Mouse (Mus musculus): ENCODE measurements around the gene Rcsd1.

The Rcsd1 gene

DNA sequence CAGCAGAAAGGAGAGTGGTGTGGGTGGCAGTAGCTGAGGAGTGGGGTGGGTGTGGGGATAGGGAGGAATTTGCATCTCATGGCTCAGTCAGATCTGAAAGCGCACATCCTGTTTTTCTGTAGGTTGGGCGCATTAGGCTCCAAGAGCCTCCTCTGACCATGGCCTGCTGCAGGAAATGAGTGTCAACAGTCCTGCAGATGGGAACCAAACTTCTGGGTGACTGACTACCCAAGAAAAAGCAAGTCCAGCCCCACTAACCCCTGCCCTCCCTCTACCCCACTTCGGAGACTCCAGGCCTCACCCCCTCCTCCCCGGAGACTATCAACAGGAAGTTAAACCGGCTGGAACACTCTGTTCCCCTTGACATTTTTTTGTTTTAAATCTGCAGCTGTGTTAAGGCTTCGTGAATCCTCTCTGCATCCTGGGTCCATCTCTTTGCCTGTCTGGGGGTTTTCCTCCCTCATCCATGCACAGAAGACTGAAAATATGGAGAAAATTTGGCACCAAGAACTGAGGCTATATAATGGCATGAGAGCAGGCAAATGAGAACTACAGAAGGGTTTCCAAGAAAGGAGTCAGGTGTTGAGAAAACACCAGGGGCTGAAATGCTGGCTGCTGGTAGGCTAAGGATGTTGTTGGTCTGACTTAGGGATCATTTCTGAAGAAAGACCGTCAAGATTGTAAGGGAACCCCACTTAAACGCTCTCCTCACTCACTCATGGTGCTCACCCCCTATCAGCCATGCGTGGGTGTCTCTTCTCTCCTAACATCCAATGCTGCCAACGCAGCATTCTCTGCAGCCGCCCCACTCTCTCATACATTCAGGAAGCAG is 8.4 kb upstream of the Rcsd1 start:
- peak in 1 of 2 experiments; percentile 41 for DNase-seq (ENCODE audit: low spot score in 2 of 2)

GRCm38 (mm10) chr1:165716426-165716825 is 6.9 kb upstream of the Rcsd1 start:
- DNase-seq (ENCODE audit: low spot score in 2 of 2) = no peak

- no peak for DNase-seq (ENCODE audit: low spot score in 2 of 2)
Measured at GRCm38 (mm10) chr1:165713798-165714197, 4.2 kb upstream of the Rcsd1 start.

DNA sequence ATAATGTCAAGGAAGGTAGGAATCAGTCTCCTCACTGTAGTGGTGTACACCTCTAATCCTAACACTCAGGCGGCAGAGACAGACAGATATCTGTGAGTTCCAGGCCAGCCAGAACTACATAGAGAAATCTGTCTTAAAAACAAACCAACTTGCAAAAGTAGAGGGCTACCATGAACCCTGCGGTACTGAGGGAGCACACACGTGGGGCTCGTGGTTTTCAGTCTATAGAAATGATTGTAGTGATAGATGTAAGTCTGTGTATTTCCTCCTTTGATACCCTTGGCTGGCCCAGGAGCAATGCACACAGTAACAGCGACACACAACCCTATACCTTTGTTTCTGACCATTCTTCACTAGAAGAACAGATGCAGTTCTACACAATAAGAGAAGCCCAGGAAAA is 2.4 kb upstream of the Rcsd1 start:
- no peak for DNase-seq (ENCODE audit: low spot score in 2 of 2)

GRCm38 (mm10) chr1:165708686-165709380 is 724 bp downstream of the Rcsd1 start:
- DNase-seq (ENCODE audit: low spot score in 2 of 2) = no peak

DNA sequence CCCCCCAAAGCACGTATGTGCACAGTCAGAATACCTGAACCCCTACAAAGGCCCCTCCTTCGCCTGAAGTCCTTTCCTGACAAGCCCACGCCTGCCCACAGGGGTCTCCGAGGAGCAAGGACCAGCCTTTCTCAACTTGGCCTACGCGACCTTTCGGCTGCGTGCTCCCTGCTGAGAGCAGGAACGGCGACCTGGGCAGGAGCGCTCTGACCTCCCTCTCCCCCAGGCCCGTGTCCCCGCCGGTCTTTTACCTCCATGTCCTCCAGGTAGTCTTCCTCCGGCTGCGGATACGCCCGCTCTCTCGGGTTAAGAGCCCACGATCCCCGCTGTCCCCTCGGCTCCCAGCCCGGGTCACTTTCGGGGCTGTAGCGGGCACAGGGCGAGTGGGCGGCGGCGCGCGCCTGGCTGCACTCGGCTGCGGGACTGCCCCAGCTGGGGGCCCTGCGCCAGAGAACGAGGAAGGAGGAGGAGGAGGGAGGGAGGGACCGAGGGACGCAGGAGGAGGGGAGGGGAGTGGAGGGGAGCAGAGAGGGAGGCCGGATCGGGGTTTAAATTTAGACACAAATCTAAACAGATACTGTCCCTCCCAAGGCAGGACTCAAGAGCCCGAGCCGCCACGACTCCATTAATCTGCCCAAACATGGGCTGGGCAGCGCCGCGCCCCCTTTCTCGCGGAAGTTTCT is 1.8 kb downstream of the Rcsd1 start:
- DNase-seq (ENCODE audit: low spot score in 2 of 2) = peak; percentile 41 to 48

- no peak for DNase-seq (ENCODE audit: low spot score in 2 of 2)
Measured at GRCm38 (mm10) chr1:165707241-165707639, 2.3 kb downstream of the Rcsd1 start.

DNA sequence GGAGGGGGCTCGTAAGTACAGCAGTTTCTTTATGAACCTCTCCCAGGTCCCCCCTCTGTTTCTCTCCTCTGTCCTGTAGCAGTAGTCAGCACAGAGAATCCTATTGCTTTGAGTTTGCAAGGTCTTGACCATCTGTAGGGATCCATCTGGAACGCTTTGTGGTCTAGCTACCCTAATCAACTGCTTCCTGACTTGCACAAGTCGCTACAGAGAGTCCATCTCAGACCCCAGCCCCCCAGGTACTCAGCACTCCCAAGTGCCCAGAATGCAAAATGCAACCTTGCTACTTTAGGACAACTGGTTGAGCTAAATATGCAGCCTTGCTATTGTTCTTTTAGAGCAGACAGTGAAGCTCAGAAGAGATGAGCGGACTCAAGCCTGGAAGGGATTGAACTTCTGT is 3.1 kb downstream of the Rcsd1 start:
- no peak for DNase-seq (ENCODE audit: low spot score in 2 of 2)

GRCm38 (mm10) chr1:165705868-165706348 is 3.6 kb downstream of the Rcsd1 start:
- DNase-seq (ENCODE audit: low spot score in 2 of 2) = no peak

- no peak for DNase-seq (ENCODE audit: low spot score in 2 of 2)
Measured at GRCm38 (mm10) chr1:165705368-165705767, 4.2 kb downstream of the Rcsd1 start.

- DNase-seq (ENCODE audit: low spot score in 2 of 2) = no peak
Measured at GRCm38 (mm10) chr1:165704841-165705240, 4.7 kb downstream of the Rcsd1 start.

- DNase-seq (ENCODE audit: low spot score in 2 of 2) = peak in 1 of 2 experiments; percentile 29
Measured at GRCm38 (mm10) chr1:165702221-165703031, 7.1 kb downstream of the Rcsd1 start.

- DNase-seq (ENCODE audit: low spot score in 2 of 2) = no peak
Measured at GRCm38 (mm10) chr1:165701562-165701961, 8.0 kb downstream of the Rcsd1 start.

DNA sequence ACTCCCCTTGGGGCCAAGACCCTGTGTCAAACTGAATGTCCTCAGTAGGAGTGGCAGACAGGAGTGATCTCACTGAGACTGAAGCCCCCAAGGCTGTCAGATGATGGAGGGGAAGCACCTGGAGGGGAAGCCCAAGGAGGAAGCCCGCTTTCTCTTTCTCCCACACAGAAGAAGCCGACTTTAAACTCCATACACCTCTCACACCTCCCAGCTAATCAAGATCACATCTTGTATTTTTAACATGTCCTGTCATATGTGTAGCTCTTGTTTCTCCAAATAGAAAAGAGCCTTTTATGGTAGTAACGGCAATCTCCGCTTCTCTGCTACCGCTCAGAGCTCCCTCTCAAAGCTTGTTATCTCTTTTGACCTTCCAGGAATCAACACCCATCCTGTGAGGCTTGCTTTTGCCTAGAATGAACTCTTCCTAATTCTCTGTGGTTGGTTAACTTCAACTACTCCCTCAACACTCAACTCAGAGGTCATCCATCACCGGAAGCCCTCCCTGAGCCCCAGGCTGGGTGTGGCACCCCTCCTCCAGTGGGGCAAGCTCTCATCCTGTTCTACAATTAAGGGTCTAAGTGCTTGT is 8.5 kb downstream of the Rcsd1 start:
- DNase-seq (ENCODE audit: low spot score in 2 of 2) = no peak

DNA sequence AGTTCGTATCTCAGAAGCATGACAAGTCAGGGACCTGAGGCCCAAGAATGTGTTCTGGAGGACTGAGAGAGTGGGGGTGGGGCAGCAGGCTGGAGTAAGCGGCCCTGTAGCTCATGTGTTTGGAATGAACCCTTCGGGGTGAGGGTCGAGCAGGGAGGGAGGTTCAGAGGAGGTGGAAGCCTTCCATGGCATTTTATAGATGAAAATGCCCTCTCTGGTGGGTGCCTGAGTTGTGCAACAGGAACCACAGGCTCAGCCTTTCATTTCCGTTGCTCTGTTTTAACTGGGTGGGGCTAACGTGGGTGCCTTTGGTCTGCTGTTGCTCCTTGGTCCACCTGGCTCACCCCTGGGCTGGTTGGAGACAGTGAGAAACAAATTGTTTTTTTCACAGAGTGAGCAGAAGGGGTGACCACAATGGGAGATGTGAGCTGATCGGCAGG is 9.2 kb downstream of the Rcsd1 start:
- no peak for DNase-seq (ENCODE audit: low spot score in 2 of 2)

- DNase-seq (ENCODE audit: low spot score in 2 of 2) = no peak
Measured at GRCm38 (mm10) chr1:165697701-165698100, 11.9 kb downstream of the Rcsd1 start.

DNA sequence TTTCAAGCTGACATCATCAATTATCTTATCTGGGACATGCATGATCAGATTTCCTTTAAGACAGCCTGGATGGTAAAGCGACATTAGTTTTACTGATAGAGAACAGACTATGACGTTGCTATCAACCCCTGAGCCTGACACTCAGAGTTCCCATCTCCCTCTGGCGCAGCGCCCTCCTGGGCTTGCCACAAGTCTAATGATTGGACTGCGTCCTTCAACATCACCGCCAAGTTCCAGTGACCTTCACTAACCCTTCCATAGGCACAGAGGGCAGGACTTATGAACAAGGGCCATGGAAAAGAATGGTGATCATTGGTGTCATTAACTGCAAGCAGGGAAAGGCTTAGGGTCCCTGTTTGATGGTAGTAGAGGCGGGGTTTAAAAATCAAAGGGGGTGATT is 12.7 kb downstream of the Rcsd1 start:
- no peak for DNase-seq (ENCODE audit: low spot score in 2 of 2)

DNA sequence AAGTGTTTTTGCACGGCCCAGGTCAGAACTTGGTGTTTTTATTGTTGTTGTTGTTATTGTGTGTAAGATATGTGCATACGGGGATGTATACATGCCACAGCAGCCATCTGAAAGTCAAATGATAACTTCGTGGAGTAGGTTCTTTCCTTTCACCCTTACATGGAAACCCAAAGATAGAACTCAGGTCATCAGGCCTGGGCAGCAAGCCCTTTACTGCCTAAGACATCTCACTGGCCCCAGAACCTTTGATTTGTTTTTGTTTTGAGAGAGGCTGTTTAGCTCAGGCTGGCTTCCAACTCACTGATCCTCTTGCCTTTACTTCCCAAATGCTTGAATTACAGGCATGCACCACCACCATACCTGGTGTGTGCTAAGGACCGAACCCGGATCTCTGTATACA is 13.5 kb downstream of the Rcsd1 start:
- DNase-seq (ENCODE audit: low spot score in 2 of 2) = no peak

GRCm38 (mm10) chr1:165695392-165696014 is 14.1 kb downstream of the Rcsd1 start:
- DNase-seq (ENCODE audit: low spot score in 2 of 2) = no peak

- DNase-seq (ENCODE audit: low spot score in 2 of 2) = no peak
Measured at GRCm38 (mm10) chr1:165693856-165694255, 15.7 kb downstream of the Rcsd1 start.

DNA sequence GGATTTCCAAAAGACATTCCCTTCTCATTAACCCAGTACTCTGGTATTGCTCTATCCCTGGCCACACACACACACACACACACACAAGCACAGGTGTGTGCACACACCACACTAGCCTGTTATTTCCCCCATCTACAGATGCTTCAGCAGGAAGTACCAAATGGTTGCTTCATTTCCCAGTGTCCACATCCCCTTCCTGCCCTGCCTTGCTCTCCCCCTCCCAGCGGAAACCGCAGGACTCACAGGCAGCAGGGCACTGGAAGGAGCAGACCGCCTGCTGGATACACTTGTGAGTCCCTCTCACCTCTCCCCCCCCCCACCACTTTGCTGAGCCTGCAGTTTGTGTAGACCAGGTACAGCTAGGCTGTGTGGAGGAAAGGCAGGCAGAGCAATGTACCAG is 18.0 kb downstream of the Rcsd1 start:
- no peak for DNase-seq (ENCODE audit: low spot score in 2 of 2)
